In genomic region chr16:18154521-18155171, GRCm38 (mm10) we compare ENCODE assay signal across 8 mouse cellular contexts. TPM values are rescaled to one million over a fixed set of nuclear protein-coding genes. Genes with fewer than 3 reads are reported as not detected.
DNase-seq lines count a peak whose midpoint lies in the region; ATAC-seq lines count a peak whose summit lies in the region.

No protein-coding gene starts in this region.

- WGBS in kidney, embryonic 15.5 days = 19% methylated on average over 14 of the region's 14 CpGs
- WGBS in midbrain, embryonic 13.5 days = 45% methylated on average over 14 of the region's 14 CpGs

- H3K27ac ChIP-seq in kidney, embryonic 15.5 days = no peak overlapping the region
- H3K27ac ChIP-seq in midbrain, embryonic 13.5 days = peak overlapping the region; percentile 65

- no peaks in the 10 kb centered on the region for H3K9me3 ChIP-seq in kidney, embryonic 15.5 days (replicated peaks)
- H3K9me3 ChIP-seq in midbrain, embryonic 13.5 days = no peaks in the 10 kb centered on the region

- H3K36me3 ChIP-seq in kidney, embryonic 15.5 days = no peaks in the 10 kb centered on the region
- peaks cover 25% of the 10 kb centered on the region for H3K36me3 ChIP-seq in midbrain, embryonic 13.5 days

- no peak overlapping the region for H3K9ac ChIP-seq in kidney, embryonic 15.5 days
- H3K9ac ChIP-seq in midbrain, embryonic 13.5 days (replicated peaks) = no peak overlapping the region

- peak overlapping the region; percentile 19; the same call in 1 of the 2 replicates for H3K4me2 ChIP-seq in kidney, embryonic 15.5 days
- no peak overlapping the region for H3K4me2 ChIP-seq in midbrain, embryonic 13.5 days (replicated peaks)

- no peak for DNase-seq in kidney, adult 9 months
- DNase-seq in adrenal gland, postnatal 4 days (ENCODE audit: low spot score in 2 of 2) = peak; percentile 26 to 68
- DNase-seq in frontal cortex, postnatal 10 days (ENCODE audit: low spot score in 2 of 2) = peak; percentile 73 to 87
- DNase-seq in kidney, postnatal 4 days = peak; percentile 31 to 52
- DNase-seq in liver = no peak
- no peak for DNase-seq in thymus, postnatal 10 days (ENCODE audit: low spot score in 2 of 2)

- H3K4me3 ChIP-seq in kidney, embryonic 15.5 days (replicated peaks) = no peak overlapping the region
- H3K4me3 ChIP-seq in midbrain, embryonic 13.5 days (replicated peaks) = no peak overlapping the region

- H3K4me1 ChIP-seq in kidney, embryonic 15.5 days = peaks cover 51% of the 10 kb centered on the region
- H3K4me1 ChIP-seq in midbrain, embryonic 13.5 days (replicated peaks) = peaks cover 61% of the 10 kb centered on the region

- ATAC-seq in kidney, embryonic 15.5 days (replicated peaks; ENCODE audit: low FRiP score) = peak; percentile 24; the same call in 1 of the 2 replicates
- ATAC-seq in midbrain, embryonic 13.5 days = peak; percentile 39

- no peaks in the 10 kb centered on the region; the same call in 1 of the 2 replicates for H3K27me3 ChIP-seq in kidney, embryonic 15.5 days
- H3K27me3 ChIP-seq in midbrain, embryonic 13.5 days = no peaks in the 10 kb centered on the region

RNA-seq across cellular contexts. Expression of gene Rtn4r, which starts 27.2 kb away (rescaled TPM):
- 2.6 and 3.6 TPM in 2 replicates for polyA plus RNA-seq in kidney, embryonic 15.5 days (2015; fragmentation: Nextera tagmentation; extraction: Ambion mirVana)
- under 1 TPM; 0.98 to 0.99 TPM for total RNA-seq in adrenal gland, postnatal 4 days (2021)
- polyA plus RNA-seq in midbrain, embryonic 13.5 days (2015; fragmentation: Nextera tagmentation; extraction: Ambion mirVana) = 10.4 and 13.4 TPM in 2 replicates

Comparison
In these comparisons a context has a peak if more than half of its experiments do, and no peak if none do; other contexts are left out.
1. DNase-seq: peak in adrenal gland, postnatal 4 days (2 of 2), frontal cortex, postnatal 10 days (2 of 2) and kidney, postnatal 4 days (2 of 2); none in kidney, adult 9 months (single experiment), liver (single experiment) and thymus, postnatal 10 days (0 of 2).